Mouse (Mus musculus) liver, embryonic 14.5 days (tissue): ENCODE measurements at regions not wholly inside any gene's neighbourhood (a gene's known extent, or its start where the extent isn't known, plus 50 kb on each side); places are given as distances from the start of the nearest gene placed in this dataset.

Source experiments
- ATAC-seq: fragments of 200-750 bp; cut with Nextera tagmentation; 2 replicates; pipeline ENCODE4 v1.8.0; 2017; ENCODE audit warnings: moderate number of reproducible peaks, mild to moderate bottlenecking, moderate library complexity; ENCODE audit not compliant: insufficient read depth
- DNase-seq, 3 experiments: peaks; one replicate each; pipeline ENCODE4 v3.0.0-alpha.2; 2012 to 2013; ENCODE audit warnings: low read depth in 3 of 3, low spot score in 3 of 3
- H3K27ac ChIP-seq: fragments of 300-500 bp; sonication (generic); 2 replicates; pipeline ENCODE4 v1.5.1; 2014; ENCODE audit warnings: moderate library complexity, mild to moderate bottlenecking, control low read depth, inconsistent platforms
- H3K27me3 ChIP-seq: fragments of 300-500 bp; sonication (generic); 2 replicates; pipeline ENCODE4 v1.6.1; 2014; ENCODE audit warnings: mild to moderate bottlenecking, low read length, moderate library complexity; ENCODE audit not compliant: control insufficient read depth, insufficient read depth
- H3K36me3 ChIP-seq: fragments of 300-500 bp; sonication (generic); replicated peaks from 2 replicates; pipeline ENCODE4 v1.6.1; 2014; ENCODE audit warnings: low read depth; ENCODE audit not compliant: control insufficient read depth, insufficient read depth
- H3K4me1 ChIP-seq, 2 experiments: fragments of 200-500 bp in 1 of 2; fragments of 300-500 bp in 1 of 2; sonication (generic) in 1 of 2; replicated peaks; 2 replicates each; pipeline ENCODE4 v1.6.1; 2012 to 2014; ENCODE audit warnings: antibody characterized with exemption in 1 of 2, inconsistent platforms in 1 of 2, low read length in 1 of 2; ENCODE audit not compliant: control insufficient read depth in 2 of 2, insufficient read depth in 2 of 2
- H3K4me2 ChIP-seq: fragments of 300-500 bp; sonication (generic); 2 replicates; pipeline ENCODE4 v1.6.1; 2014; ENCODE audit warnings: low read depth, mild to moderate bottlenecking, control low read depth, moderate library complexity
- H3K4me3 ChIP-seq, 2 experiments: fragments of 200-500 bp in 1 of 2; fragments of 300-500 bp in 1 of 2; sonication (generic) in 1 of 2; 2 replicates each; pipeline ENCODE4 v1.5.1; 2012 to 2014; ENCODE audit warnings: low read depth in 2 of 2, low read length in 2 of 2, mild to moderate bottlenecking in 2 of 2, control low read depth in 1 of 2, inconsistent platforms in 1 of 2, moderate library complexity in 1 of 2; ENCODE audit not compliant: insufficient read depth in 1 of 2
- H3K9ac ChIP-seq: fragments of 300-500 bp; sonication (generic); replicated peaks from 2 replicates; pipeline ENCODE4 v1.6.1; 2014; ENCODE audit warnings: mild to moderate bottlenecking, control low read depth, moderate library complexity
- H3K9me3 ChIP-seq: fragments of 300-500 bp; sonication (generic); 2 replicates; pipeline ENCODE4 v1.6.1; 2016; ENCODE audit warnings: low read length, mixed read lengths; ENCODE audit not compliant: control insufficient read depth
- CTCF ChIP-seq: IDR thresholded peaks from 2 replicates; pipeline ENCODE4 v1.5.1; 2016; ENCODE audit warnings: antibody characterized with exemption, low read depth, control low read depth
- EP300 ChIP-seq: IDR thresholded peaks from 2 replicates; pipeline ENCODE4 v1.6.1; 2016; ENCODE audit warnings: antibody characterized with exemption, low read depth
- WGBS: fragments of 180-500 bp; shearing (Covaris S2); extraction: QIAGEN DNeasy Blood & Tissue Kit; methylation state at CpG from one replicate; pipeline ENCODE4 v1.1.7; 2014; ENCODE audit not compliant: insufficient replicate concordance; 5-methylcytosine and 5-hydroxymethylcytosine counted together

- Histone ChIP-seq H3K36me3 (no peaks in the 10 kb centered on the region), H3K9me3 (no peaks in the 10 kb centered on the region), H3K27me3 (no peaks in the 10 kb centered on the region), H3K9ac (no peak overlapping the region), H3K4me3 (no peak overlapping the region), H3K4me2 (no peak overlapping the region), H3K27ac (no peak overlapping the region), H3K4me1 (no peaks in the 10 kb centered on the region)
- TF ChIP-seq EP300 (no peak), CTCF (no peak)
- WGBS: 60% methylated on average over 9 of the region's 9 CpGs
- DNase-seq: no peak
- ATAC-seq: no peak
These were observed 331.3 kb downstream of the Rps29 start for GRCm38 (mm10) chr12:68827549-68828249.

- no peak overlapping the region for H3K4me2 ChIP-seq
- no peak for ATAC-seq
These were observed 364.6 kb downstream of the Rps29 start for GRCm38 (mm10) chr12:68794396-68794795.

DNA sequence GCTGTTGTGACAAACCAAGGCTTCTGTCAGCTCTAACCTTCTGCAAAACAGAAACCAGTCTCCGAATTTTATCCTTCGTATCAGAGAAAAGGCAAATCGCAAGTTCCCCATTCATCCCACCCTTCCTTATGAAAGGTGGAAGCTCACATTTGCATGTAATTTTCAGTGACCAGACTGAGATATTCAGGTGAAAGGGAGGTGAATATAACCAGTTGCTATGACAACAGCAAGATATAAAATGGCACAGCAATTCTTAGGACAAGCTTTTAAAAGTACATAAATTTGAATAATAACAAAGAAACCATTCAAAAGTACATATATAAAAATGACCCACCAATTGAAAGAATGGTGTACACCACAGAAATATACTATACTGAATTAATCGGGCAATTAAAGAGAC is 375.4 kb downstream of the Rps29 start:
- Histone ChIP-seq H3K36me3 (no peaks in the 10 kb centered on the region), H3K27ac (no peak overlapping the region), H3K27me3 (no peaks in the 10 kb centered on the region), H3K9ac (no peak overlapping the region), H3K9me3 (no peaks in the 10 kb centered on the region), H3K4me3 (no peak overlapping the region), H3K4me1 (no peaks in the 10 kb centered on the region), H3K4me2 (no peak overlapping the region)
- ATAC-seq: no peak
- no peak for TF ChIP-seq EP300
- TF ChIP-seq CTCF: no peak
- 63% methylated on average over 4 of the region's 4 CpGs for WGBS
- DNase-seq: no peak

More at GRCm38 (mm10) chr12:68794396-68794795, 364.6 kb downstream of the Rps29 start:
- no peaks in the 10 kb centered on the region for H3K36me3 ChIP-seq
- 49% methylated on average over 5 of the region's 5 CpGs for WGBS
- no peak overlapping the region for H3K4me3 ChIP-seq
- H3K4me1 ChIP-seq: no peaks in the 10 kb centered on the region
- H3K9ac ChIP-seq: no peak overlapping the region
- H3K27me3 ChIP-seq: no peaks in the 10 kb centered on the region
- H3K27ac ChIP-seq: no peak overlapping the region
- TF ChIP-seq EP300: no peak
- TF ChIP-seq CTCF: no peak
- H3K9me3 ChIP-seq: no peaks in the 10 kb centered on the region
- DNase-seq: no peak

DNA sequence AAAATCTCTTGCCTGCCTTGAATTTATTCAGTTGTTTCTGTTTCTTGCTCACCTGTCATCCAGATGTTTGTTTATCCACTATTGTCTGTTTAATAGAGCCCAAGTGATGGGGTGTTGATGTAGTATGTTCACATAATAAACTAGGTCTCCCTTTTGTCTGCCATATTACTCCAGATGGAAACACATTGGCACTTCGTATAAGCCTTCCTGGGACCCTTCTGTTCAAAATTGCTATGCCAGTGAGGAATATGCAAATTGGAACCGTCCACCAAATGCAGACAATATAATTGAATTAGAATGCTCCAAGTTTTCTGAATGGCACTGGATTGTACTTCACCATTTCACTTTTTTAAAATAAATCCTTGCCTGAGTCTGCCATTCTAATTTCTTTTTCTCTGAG is 383.5 kb downstream of the Rps29 start:
- TF ChIP-seq EP300 (no peak), CTCF (no peak)
- 52% methylated on average over 2 of the region's 2 CpGs for WGBS
- no peak for ATAC-seq
- no peak overlapping the region for H3K4me2 ChIP-seq
- no peak overlapping the region for H3K9ac ChIP-seq
- no peaks in the 10 kb centered on the region for H3K27me3 ChIP-seq
- H3K27ac ChIP-seq: no peak overlapping the region
- H3K36me3 ChIP-seq: no peaks in the 10 kb centered on the region
- no peaks in the 10 kb centered on the region for H3K4me1 ChIP-seq
- DNase-seq: no peak
- no peaks in the 10 kb centered on the region for H3K9me3 ChIP-seq
- H3K4me3 ChIP-seq: no peak overlapping the region

- 58% methylated on average over 8 of the region's 8 CpGs for WGBS
- no peak overlapping the region for H3K4me3 ChIP-seq
- H3K4me2 ChIP-seq: no peak overlapping the region
- ATAC-seq (no peak), DNase-seq (no peak)
- H3K9me3 ChIP-seq: no peaks in the 10 kb centered on the region
- H3K36me3 ChIP-seq: no peaks in the 10 kb centered on the region
- no peaks in the 10 kb centered on the region for H3K27me3 ChIP-seq
- H3K27ac ChIP-seq: no peak overlapping the region
- no peak for TF ChIP-seq CTCF
- H3K4me1 ChIP-seq: no peaks in the 10 kb centered on the region
- H3K9ac ChIP-seq: no peak overlapping the region
These were observed 384.2 kb downstream of the Rps29 start for GRCm38 (mm10) chr12:68774800-68775199.
